Mouse (Mus musculus): ENCODE measurements at regions not wholly inside any gene's neighbourhood (a gene's known extent, or its start where the extent isn't known, plus 50 kb on each side); places are given as distances from the start of the nearest gene placed in this dataset.

DNA sequence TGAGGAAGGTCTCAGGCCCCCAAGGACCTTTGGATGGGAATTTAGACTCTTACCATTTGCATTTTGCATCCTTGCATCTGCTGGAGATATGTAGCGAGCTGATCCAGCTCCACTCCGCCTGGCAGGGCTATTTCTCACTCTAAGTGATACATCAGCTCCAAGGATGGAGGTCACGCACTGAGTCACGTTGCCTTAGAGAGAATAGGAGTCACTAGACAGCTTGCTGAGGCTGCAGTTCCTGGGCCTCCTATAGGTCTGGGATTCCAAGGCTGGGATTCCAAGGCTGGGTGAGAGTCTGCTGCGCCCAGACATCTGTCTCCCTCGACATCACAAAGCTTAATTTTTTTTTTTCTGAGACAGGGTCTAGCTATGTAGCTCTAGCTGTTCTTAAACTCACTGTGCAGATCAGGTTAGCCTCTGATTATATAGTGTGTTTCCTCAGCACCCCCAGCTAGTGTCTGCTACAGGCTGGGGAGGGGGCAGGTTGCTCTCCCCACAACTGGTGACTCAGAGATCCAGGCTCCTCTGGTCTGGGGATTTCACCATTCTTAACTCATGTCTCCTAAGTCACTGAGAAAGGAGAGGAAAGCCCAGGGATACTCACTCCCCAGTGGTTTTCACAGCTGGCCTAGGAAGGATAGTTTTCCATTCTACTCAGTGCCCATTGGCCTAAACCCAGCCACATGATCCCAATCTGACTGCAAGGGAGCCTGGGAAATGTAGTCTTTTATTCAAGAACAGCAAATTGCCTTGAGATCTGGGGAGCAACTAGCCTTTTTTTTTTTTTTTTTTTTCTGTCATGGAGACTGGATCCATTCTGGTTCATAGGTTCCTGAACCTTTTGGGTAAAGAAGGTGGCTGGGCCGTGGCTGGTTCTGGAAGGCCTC, 76.4 kb upstream of the Grik3 start:
- TF ChIP-seq GATA1 (IDR thresholded peaks at IDR 0.05; ENCODE audit: borderline replicate concordance, low read length), result no peak
- no peak for TF ChIP-seq FLI1 (IDR thresholded peaks at IDR 0.05; ENCODE audit: low read length)

Measured in megakaryocyte, embryonic 14.5 days (primary cell).